Mouse (Mus musculus): ENCODE measurements around the gene Nfib. TPM values are rescaled to one million over a fixed set of nuclear protein-coding genes. Genes with fewer than 3 reads are reported as not detected.
A peak's percentile ranks its signal among the peaks of the same experiment; 100 is the strongest.

Nfib gene
- polyA plus RNA-seq, 1 experiment from 2014 or later = 75.7 TPM

DNA sequence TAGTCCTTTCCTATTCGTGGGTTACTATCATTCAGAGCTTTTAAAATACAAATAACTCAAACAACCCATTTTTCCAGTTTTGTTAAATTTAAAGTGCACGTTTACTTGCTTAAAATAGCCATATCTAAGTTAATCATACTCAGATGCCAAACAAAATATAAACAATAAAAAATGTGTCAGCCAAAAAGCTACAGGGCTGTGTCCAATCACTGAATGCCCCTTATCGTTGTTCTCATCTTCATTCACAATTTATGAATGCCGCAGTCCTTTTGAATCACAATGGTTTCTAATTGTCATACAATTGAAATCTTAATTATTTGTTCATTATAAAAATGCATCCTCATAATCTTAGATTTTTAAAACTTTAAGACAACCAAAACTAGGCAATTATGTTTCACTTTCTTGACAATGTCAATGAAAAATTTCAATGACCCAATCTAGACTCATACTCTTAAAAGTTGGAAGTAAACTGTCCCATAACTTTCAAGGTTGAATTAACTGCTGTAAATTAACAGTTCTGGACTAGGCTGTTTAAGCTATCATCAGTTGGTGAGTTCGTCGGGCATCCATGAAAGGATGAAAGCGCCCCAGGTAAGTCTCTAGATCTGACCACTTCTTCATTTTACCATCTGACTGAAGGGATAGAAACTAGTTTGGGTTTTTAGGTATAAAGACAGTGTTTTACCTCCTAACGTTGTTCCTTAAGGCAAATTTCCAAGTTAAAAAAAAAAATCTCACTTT lies 202.1 kb downstream of the Nfib start:
- H3K27me3 ChIP-seq (replicated peaks; ENCODE audit: control insufficient read depth, insufficient read depth, low read length) = no peaks in the 10 kb centered on the region; the same call in 1 of the 2 replicates
- H3K36me3 ChIP-seq (ENCODE audit: control insufficient read depth, insufficient read depth, low read length) = no peaks in the 10 kb centered on the region
- peak overlapping the region; percentile 97 for H3K9ac ChIP-seq (ENCODE audit: low read depth, low read length)
- peak overlapping the region; percentile 99 for H3K27ac ChIP-seq (ENCODE audit: low read depth, low read length)
- WGBS = 19% methylated on average over 8 of the region's 8 CpGs
- peaks cover 7% of the 10 kb centered on the region for H3K4me1 ChIP-seq (ENCODE audit: control insufficient read depth, insufficient read depth, low read depth, low read length)
- no peak for ATAC-seq
- peak overlapping the region; percentile 99 for H3K4me2 ChIP-seq (ENCODE audit: low read length)
- H3K4me3 ChIP-seq (ENCODE audit: low read length) = peak overlapping the region; percentile 80
- no peaks in the 10 kb centered on the region for H3K9me3 ChIP-seq (ENCODE audit: control insufficient read depth, low read length)

DNA sequence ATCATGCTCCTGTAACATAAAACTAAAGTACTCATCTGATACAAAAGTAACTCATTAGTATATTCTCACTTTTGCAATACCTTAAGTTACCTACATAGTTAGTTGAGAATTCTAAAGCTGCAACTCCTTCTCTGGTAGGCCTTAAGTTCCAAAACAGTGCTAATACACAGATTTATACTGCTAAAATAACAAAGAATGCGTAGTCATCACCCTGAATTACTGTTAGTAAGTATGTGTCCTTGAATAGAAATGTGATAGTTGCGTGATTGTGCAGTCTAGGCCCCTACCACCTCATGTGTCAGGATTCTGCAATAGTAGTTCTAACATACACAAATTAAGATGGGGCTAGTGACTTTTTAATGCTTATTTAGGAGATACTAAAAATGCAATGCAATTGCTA lies 202.9 kb downstream of the Nfib start:
- Histone ChIP-seq H3K36me3 (ENCODE audit: control insufficient read depth, insufficient read depth, low read length) (no peaks in the 10 kb centered on the region; the same call in 1 of the 2 replicates), H3K4me2 (ENCODE audit: low read length) (peak overlapping the region; percentile 48), H3K4me3 (ENCODE audit: low read length) (peak overlapping the region; percentile 80), H3K27ac (ENCODE audit: low read depth, low read length) (peak overlapping the region; percentile 63), H3K9me3 (ENCODE audit: control insufficient read depth, low read length) (no peaks in the 10 kb centered on the region), H3K27me3 (replicated peaks; ENCODE audit: control insufficient read depth, insufficient read depth, low read length) (no peaks in the 10 kb centered on the region; the same call in 1 of the 2 replicates), H3K9ac (ENCODE audit: low read depth, low read length) (peak overlapping the region; percentile 54; the same call in 1 of the 2 replicates), H3K4me1 (ENCODE audit: control insufficient read depth, insufficient read depth, low read depth, low read length) (peaks cover 7% of the 10 kb centered on the region)
- WGBS = 49% methylated on average over 2 of the region's 2 CpGs
- ATAC-seq = no peak

DNA sequence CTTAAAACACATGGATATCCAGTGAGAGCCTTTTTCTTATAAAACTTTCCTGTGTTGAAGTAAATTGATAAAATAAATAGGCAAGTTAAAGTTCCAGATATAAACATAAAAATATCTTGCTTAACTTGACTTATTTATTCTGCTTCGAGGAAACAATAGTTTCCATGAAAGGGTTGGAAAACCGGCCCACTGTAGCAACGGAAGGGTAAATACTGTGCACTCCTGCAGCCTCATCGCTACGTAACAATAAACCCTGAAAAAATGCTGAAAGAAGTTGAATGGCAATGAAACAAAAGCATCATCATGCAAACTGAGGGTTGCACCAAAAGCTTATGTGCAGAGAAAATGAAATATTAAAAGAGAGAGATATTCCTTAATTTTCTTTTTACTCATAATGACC lies 203.5 kb downstream of the Nfib start:
- no peaks in the 10 kb centered on the region; the same call in 1 of the 2 replicates for H3K36me3 ChIP-seq (ENCODE audit: control insufficient read depth, insufficient read depth, low read length)
- no peaks in the 10 kb centered on the region; the same call in 1 of the 2 replicates for H3K27me3 ChIP-seq (replicated peaks; ENCODE audit: control insufficient read depth, insufficient read depth, low read length)
- no peak overlapping the region for H3K27ac ChIP-seq (ENCODE audit: low read depth, low read length)
- H3K4me3 ChIP-seq (ENCODE audit: low read length) = peak overlapping the region; percentile 80
- ATAC-seq = no peak
- no peaks in the 10 kb centered on the region for H3K9me3 ChIP-seq (ENCODE audit: control insufficient read depth, low read length)
- H3K4me2 ChIP-seq (ENCODE audit: low read length) = peak overlapping the region; percentile 45; the same call in 1 of the 2 replicates
- peak overlapping the region; percentile 57; the same call in 1 of the 2 replicates for H3K9ac ChIP-seq (ENCODE audit: low read depth, low read length)
- WGBS = 34% methylated on average over 5 of the region's 5 CpGs
- H3K4me1 ChIP-seq (ENCODE audit: control insufficient read depth, insufficient read depth, low read depth, low read length) = peaks cover 7% of the 10 kb centered on the region

DNA sequence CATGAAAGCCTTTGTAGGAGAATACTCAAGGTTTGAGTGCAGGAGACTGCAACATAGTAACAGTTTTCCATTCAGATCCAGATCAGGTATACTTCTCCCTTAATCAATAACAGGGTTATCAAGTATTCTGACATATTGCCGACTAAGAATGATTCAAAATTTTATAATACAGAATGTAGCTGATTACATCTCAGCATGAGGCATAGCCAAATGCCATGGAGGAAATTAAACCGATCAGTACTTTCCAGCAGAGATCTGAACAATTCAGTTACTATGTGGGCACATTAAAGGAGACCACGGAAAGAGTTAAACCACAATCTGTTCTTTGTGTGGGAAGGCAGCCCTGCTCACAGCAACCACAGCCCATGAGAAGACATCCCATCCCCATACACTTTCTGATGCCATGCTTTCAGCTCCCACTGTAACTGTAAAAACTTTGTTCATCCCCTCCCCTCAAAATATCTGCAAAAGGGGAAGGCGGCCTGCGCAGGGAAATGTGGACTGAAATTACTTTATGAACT lies 204.9 kb downstream of the Nfib start:
- WGBS = 41% methylated on average over 5 of the region's 5 CpGs
- Histone ChIP-seq H3K4me2 (ENCODE audit: low read length) (peak overlapping the region; percentile 51), H3K9ac (ENCODE audit: low read depth, low read length) (peak overlapping the region; percentile 63), H3K27ac (ENCODE audit: low read depth, low read length) (peak overlapping the region; percentile 63), H3K4me3 (ENCODE audit: low read length) (peak overlapping the region; percentile 36), H3K27me3 (replicated peaks; ENCODE audit: control insufficient read depth, insufficient read depth, low read length) (no peaks in the 10 kb centered on the region; the same call in 1 of the 2 replicates), H3K4me1 (ENCODE audit: control insufficient read depth, insufficient read depth, low read depth, low read length) (peaks cover 4% of the 10 kb centered on the region; the same call in 1 of the 2 replicates), H3K9me3 (ENCODE audit: control insufficient read depth, low read length) (no peaks in the 10 kb centered on the region), H3K36me3 (ENCODE audit: control insufficient read depth, insufficient read depth, low read length) (no peaks in the 10 kb centered on the region; the same call in 1 of the 2 replicates)
- no peak for ATAC-seq

DNA sequence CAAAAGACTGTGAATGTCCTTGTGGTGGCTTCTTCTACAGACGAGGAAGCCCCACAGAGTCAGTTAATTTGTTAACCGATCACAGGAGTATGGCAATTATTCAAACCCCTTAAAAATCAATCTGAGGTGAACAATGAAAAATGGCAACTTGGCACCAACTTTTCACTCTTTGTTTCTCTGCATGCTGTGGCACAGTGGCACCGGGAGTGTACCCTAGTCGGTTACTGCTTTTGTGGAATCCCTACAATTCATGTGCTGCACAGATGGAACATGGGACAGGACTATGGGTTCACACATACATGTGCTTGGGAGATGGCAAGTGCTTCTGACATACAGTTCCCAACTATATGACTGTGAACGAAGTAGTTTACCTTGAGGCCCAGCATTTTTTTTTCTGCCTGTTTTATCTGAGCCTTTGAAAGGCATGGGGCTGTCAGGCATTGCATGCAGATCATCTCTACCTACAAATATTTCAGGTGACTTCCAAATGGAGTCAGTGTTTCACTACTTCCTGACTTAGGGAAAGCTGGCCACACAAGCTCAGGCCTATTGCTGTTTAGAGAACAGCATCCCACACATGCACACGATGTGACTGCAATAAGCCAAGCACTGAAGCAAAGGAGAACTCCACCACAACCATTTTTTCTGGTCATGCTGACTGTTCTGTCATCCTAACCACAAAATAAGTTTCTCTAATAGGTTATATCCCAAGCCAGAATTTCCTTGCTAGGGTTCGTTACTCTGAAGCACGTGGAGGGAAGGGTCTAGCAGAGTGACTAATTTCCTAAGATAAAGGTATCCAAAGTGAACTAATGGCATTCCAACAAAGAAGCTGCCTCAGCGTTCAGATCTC lies 205.6 kb downstream of the Nfib start:
- H3K4me3 ChIP-seq (ENCODE audit: low read length) = peak overlapping the region; percentile 36
- H3K4me1 ChIP-seq (ENCODE audit: control insufficient read depth, insufficient read depth, low read depth, low read length) = peaks cover 4% of the 10 kb centered on the region; the same call in 1 of the 2 replicates
- ATAC-seq = no peak
- H3K36me3 ChIP-seq (ENCODE audit: control insufficient read depth, insufficient read depth, low read length) = no peaks in the 10 kb centered on the region; the same call in 1 of the 2 replicates
- no peaks in the 10 kb centered on the region; the same call in 1 of the 2 replicates for H3K27me3 ChIP-seq (replicated peaks; ENCODE audit: control insufficient read depth, insufficient read depth, low read length)
- peak overlapping the region; percentile 63 for H3K27ac ChIP-seq (ENCODE audit: low read depth, low read length)
- peak overlapping the region; percentile 4 for H3K9ac ChIP-seq (ENCODE audit: low read depth, low read length)
- H3K4me2 ChIP-seq (ENCODE audit: low read length) = peak overlapping the region; percentile 51
- WGBS = 34% methylated on average over 9 of the region's 9 CpGs
- H3K9me3 ChIP-seq (ENCODE audit: control insufficient read depth, low read length) = no peaks in the 10 kb centered on the region

DNA sequence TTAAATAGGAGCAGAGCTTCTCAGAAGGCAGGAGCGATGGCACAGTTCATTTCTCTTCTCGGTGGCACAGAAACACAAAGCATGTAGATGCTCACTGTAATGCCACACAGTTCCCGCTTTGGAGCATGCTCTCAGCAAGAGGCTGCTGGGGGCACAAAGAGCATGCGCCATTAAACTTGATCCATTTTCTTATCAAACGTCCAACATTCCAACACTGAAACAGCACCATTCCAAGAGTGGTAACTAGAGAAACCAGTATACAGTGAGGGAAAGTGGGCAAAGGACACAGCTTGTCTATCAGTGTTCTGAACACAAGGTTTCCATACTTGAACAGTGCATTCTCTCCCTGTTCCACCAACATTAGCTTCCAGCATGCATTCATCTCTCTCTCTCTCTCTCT lies 206.3 kb downstream of the Nfib start:
- H3K9me3 ChIP-seq (ENCODE audit: control insufficient read depth, low read length) = no peaks in the 10 kb centered on the region
- no peaks in the 10 kb centered on the region; the same call in 1 of the 2 replicates for H3K36me3 ChIP-seq (ENCODE audit: control insufficient read depth, insufficient read depth, low read length)
- H3K4me3 ChIP-seq (ENCODE audit: low read length) = peak overlapping the region; percentile 36
- ATAC-seq = peak; percentile 35; the same call in 1 of the 2 replicates
- H3K27ac ChIP-seq (ENCODE audit: low read depth, low read length) = peak overlapping the region; percentile 30
- H3K4me1 ChIP-seq (ENCODE audit: control insufficient read depth, insufficient read depth, low read depth, low read length) = peaks cover under 1% of the 10 kb centered on the region; the same call in 1 of the 2 replicates
- WGBS = 41% methylated on average over 5 of the region's 5 CpGs
- peak overlapping the region; percentile 51 for H3K4me2 ChIP-seq (ENCODE audit: low read length)
- H3K9ac ChIP-seq (ENCODE audit: low read depth, low read length) = peak overlapping the region; percentile 4
- H3K27me3 ChIP-seq (replicated peaks; ENCODE audit: control insufficient read depth, insufficient read depth, low read length) = no peaks in the 10 kb centered on the region; the same call in 1 of the 2 replicates

DNA sequence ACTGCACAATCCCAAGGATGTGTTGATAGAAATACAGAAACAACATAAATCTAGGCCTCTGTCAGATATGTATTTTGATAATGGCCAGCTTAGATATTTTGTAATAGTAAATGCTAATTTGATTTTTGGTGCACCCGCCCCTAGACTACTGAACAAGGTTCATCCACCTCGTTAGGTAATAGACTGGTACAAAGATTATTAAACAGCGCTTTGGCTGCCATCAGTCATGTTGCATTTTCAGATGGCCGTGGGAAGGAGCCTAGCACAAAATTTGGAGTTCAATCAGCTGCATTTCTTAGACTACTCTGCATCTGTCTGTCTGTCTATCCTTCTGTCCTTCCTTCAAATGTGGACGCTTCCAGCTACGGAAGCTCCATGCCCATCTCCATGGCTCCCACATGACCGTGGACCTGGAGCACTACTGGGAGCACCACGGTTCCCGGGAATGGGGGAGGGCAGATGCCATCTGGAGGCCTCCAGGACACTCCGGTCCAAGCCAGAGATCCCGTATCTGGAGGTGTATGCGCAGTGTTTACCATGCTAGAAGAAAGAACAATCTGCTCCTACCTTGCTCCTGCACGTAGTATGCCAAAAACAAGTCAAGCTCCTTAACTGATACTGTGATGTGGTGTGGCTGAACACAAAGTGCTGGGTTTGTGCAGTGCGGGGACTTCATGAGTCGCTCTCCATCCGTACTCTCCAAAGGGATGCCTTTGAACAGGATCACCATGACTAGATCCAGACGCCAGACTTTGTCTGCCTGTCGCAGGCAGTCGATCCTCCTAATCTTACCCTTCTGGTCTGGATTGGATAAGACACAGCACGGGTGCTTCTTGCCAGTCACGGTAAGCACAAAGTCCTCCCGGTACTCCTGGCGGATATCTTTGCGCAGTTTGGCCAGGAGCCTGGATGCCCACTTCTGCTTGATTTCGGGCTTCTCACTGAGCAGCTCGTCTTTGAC lies 207.6 kb downstream of the Nfib start:
- 62% methylated on average over 26 of the region's 26 CpGs for WGBS
- H3K4me1 ChIP-seq (ENCODE audit: control insufficient read depth, insufficient read depth, low read depth, low read length) = peaks cover 3% of the 10 kb centered on the region; the same call in 1 of the 2 replicates
- H3K27me3 ChIP-seq (replicated peaks; ENCODE audit: control insufficient read depth, insufficient read depth, low read length) = no peaks in the 10 kb centered on the region; the same call in 1 of the 2 replicates
- peak overlapping the region; percentile 32 for H3K4me3 ChIP-seq (ENCODE audit: low read length)
- H3K9me3 ChIP-seq (ENCODE audit: control insufficient read depth, low read length) = no peaks in the 10 kb centered on the region
- H3K4me2 ChIP-seq (ENCODE audit: low read length) = peak overlapping the region; percentile 55
- H3K9ac ChIP-seq (ENCODE audit: low read depth, low read length) = peak overlapping the region; percentile 60
- no peaks in the 10 kb centered on the region; the same call in 1 of the 2 replicates for H3K36me3 ChIP-seq (ENCODE audit: control insufficient read depth, insufficient read depth, low read length)
- 0 out of 2 replicates have a peak, but pooled peaks have one; percentile 5 for ATAC-seq
- H3K27ac ChIP-seq (ENCODE audit: low read depth, low read length) = peak overlapping the region; percentile 44

DNA sequence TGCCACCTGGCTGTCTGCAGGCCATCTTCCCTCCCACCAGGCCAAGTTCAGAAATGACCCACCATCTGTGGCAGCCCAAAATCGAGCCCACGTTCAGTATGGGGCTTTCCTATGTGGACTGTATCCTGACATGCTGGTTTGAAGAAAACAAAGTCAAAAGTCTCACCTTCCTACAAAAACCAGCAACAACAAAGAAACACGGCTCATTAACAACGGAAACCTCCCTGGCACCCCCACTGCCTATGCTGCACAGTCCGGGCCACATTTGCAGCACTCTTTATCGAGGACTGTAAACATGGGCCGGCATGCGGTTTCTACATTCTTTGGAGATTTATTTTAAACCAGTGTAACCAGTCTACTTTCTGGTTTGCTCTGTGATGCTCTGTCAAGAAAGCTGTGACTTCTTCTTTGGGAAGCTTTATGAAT lies 208.4 kb downstream of the Nfib start:
- WGBS = 56% methylated on average over 8 of the region's 8 CpGs
- Histone ChIP-seq H3K4me1 (ENCODE audit: control insufficient read depth, insufficient read depth, low read depth, low read length) (peaks cover 3% of the 10 kb centered on the region; the same call in 1 of the 2 replicates), H3K36me3 (ENCODE audit: control insufficient read depth, insufficient read depth, low read length) (no peaks in the 10 kb centered on the region; the same call in 1 of the 2 replicates), H3K9me3 (ENCODE audit: control insufficient read depth, low read length) (no peaks in the 10 kb centered on the region), H3K9ac (ENCODE audit: low read depth, low read length) (peak overlapping the region; percentile 60), H3K4me2 (ENCODE audit: low read length) (peak overlapping the region; percentile 55), H3K27me3 (replicated peaks; ENCODE audit: control insufficient read depth, insufficient read depth, low read length) (no peaks in the 10 kb centered on the region; the same call in 1 of the 2 replicates), H3K4me3 (ENCODE audit: low read length) (peak overlapping the region; percentile 32), H3K27ac (ENCODE audit: low read depth, low read length) (peak overlapping the region; percentile 44)
- no peak for ATAC-seq

Data from hindbrain, embryonic 16.5 days (tissue).